Mouse (Mus musculus) urinary bladder, postnatal 10 days (tissue): ENCODE data around the gene B430305J03Rik.

Experiments
- DNase-seq: peaks from one replicate; pipeline ENCODE4 v3.0.0; 2022; ENCODE audit warnings: low spot score

Gene B430305J03Rik

DNA sequence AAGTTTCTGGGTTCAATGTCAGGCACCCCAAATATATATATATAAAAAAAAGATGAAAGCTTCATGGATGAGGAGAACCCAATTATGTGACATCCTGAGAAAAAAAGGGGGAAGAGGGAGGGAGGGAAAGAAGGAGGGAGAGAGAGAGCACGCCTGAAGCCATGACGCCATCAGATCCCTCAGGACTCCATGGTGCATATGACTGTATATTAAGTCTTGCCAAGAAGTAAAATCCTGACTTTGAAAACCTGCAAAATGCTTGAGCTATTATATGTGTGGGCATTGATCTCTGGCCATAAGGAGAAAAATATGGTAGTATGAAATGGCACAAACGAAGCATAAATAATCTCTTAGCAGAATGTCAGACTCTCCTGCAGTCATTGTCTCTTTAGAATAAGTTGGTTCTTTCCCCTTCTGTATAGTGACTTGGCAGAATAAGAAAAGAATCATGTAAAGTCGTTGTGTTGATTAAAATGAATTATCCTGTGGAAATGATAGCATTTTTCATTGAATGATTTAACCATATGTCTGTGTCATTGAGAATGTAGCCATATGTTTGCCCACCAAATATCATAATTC lies 17.6 kb downstream of the B430305J03Rik start:
- DNase-seq: no peak

DNA sequence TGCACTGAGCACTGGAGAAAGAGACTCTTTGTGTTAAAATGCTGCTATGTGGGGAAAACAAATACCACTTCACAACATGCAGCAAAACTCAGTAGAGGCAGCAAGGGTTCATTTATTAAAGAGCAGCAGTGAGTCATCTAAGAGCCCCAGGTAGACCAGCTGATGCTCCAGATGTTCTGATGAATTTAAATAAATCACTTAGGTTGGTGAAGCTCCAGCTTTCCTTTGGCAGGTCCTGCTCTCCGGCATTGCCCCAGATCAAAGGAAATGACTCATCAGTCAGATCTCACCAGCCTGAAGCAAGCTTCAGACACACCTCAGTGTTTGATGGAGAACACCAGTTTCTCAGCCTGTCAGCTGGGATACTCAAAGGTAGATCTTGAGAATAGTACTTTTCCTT lies 20.1 kb downstream of the B430305J03Rik start:
- DNase-seq: no peak

DNA sequence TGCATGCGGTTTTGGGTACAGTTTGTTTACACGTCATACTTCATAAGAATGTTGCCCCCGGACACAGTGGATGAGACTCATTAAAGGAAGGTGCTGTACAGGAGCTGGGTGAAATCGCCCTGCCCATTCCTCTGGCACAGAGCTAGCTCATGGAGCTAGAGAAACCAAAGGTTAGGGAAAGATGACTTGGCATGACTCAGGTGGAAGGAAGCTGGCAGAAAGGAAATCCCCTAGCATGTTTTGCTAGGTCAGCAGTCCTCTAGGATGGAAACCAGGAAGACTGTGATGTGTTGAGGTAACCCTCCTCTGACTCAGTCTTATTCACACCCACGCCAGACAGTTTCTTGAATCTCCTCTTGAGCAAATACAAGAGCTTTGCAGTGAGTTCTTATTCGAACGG lies 21.7 kb downstream of the B430305J03Rik start:
- no peak for DNase-seq

DNA sequence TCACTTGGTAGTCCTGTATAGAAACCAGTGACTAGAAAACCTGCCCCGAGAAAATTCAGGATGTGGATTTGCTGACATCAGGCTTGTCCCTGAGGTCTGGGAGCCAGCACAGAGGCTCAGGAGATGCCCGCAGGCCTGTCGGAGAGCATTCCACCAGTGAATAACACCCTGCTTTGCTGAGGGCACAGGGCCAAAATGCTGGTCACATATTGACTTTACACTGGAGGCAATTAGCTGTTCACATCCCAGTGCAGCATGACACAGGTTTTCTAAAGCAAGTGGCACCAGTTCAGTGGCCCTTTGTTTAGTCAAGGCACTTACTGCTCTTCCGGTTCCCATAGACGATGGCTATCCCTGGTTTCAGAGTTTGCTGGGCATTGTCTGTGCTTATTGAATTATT lies 25.4 kb downstream of the B430305J03Rik start:
- DNase-seq: no peak

DNA sequence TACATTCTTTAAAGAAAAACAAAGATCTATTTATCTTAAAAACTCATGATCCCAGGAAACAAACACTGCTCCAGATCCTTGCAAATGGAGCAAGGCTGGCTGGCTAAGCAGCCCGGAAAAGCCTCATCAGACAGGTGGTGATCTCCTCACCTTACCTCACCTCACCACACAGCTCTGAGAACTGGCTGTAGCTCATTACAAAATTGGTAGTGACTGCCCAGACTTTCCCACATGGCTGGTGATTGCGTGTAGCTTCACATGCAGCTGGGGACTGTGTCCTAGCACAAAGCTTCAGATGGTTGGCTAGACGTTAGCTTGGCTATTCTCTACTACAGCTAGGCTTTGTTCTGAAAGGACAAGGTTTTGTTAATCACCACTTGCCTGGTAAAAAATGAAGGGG lies 28.5 kb downstream of the B430305J03Rik start:
- DNase-seq: no peak

DNA sequence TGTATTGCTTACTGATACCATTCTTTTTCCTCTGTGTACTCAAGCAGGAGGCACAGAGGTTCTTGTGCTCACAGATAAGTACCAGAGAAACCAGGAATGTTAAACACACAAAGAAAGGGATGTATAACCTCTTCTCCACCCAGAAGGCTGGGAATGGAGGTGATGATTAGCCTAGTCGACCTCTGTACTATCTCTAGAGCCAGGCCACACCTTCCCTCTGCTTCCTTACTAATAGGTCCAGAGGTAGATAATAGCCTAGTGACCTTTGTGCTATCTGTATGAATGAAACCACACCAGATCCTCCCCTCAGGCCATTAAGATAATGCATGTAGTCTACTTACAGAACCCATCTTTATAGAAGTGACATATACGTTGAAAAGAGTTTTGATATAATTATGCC lies 29.5 kb downstream of the B430305J03Rik start:
- no peak for DNase-seq

DNA sequence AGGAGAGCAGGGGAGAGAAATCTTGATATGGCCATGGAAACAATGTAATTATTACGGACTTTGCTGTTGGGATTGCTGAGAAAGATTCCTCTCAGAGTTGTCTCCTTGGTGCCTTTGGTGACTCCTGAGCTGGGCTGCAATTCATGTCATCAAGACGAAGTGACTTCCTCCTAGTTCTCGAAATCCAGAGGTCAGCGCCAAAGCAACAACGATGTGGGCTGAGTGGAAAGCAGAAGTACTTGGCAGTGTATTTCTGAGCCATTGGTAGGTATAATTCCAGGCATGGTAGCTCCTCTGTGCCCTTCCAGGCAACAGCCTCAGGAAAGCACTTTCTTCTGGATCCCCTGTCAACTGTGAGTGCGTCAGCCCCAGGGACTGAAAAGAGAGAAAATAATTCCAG lies 44.1 kb downstream of the B430305J03Rik start:
- no peak for DNase-seq

DNA sequence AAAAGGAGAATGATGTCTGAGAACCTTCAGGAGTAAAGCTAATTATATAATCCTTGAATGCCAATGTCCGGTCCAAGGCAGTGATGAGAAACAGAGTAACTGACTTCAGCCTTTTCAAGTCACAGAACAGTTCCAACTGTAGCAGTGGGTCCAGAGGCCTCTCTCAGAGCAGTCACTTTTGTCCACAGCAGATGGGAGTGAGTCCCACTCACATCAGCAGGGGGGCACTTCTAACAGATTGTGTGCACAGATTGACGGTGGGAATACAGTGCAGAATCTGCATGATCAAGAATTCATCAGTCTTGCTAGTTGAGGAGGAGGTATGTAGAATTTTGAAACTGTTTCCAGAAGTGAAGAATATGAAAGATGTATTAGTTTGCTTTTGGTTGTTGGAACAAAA lies 45.7 kb downstream of the B430305J03Rik start:
- no peak for DNase-seq

DNA sequence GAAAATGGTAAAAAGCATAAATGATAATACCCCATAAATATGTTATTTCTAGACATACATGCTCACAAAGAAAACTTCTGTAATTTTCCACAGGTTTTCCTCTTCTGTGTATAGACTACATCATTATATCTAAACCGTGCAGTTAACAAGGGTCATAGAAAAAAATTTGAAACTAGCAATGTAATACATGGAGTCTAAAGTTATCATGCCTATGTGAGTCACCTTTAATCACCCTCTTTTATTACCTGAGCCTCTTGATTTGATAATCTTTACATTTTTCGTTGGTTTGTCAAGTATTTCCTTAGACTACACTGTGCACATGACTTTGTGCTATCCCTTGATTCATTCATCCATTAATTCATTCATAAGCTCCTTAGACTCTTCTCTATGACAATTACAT lies 50.7 kb downstream of the B430305J03Rik start:
- no peak for DNase-seq
